Mouse (Mus musculus) T-cell, adult 66 days (primary cell): ENCODE measurements around the gene Gm5114. TPM values are rescaled to one million over a fixed set of nuclear protein-coding genes. Genes with fewer than 3 reads are reported as not detected.

Source experiments
- total RNA-seq, 2 experiments: library from RNA; stranded (reverse); gene quantifications; 3 replicates in 1 of 2; 4 replicates in 1 of 2; pipeline ENCODE4 v1.2.4; 2023

The Gm5114 gene
- not detected for total RNA-seq

DNA sequence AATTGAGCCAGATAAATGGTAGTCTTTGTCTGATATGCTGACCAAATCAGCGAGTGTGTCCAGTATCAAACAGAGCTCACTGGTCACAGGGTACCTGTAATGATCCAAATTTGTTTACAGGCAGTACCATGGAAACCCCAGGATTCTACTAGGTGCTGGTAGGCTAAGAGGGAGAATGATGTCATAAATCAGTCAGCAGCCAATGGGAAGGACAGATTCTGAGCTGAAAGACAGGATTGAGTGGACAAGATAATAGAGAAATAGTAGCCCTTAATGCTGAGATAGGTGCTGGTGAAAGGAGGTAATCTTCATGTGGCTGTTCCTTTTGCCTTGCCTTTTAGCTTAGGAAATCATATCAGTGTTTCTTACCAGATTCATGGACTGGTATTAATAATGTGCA is at the start of gene Gm5114:
TSS of gene Gm5114 (minus strand) at position 101 of the 400 bp plus-strand sequence.

Other genes starting within 250 kb of the Gm5114 start
- 1 to 10 TPM; 2.5 to 2.8 TPM for gene Zfp619, start 104.6 kb upstream of the Gm5114 start, total RNA-seq